Mouse (Mus musculus): ENCODE measurements around the gene Kctd19. TPM values are rescaled to one million over a fixed set of nuclear protein-coding genes. Genes with fewer than 3 reads are reported as not detected.

The Kctd19 gene
- polyA plus RNA-seq, 1 experiment from 2014 or later: not detected

DNA sequence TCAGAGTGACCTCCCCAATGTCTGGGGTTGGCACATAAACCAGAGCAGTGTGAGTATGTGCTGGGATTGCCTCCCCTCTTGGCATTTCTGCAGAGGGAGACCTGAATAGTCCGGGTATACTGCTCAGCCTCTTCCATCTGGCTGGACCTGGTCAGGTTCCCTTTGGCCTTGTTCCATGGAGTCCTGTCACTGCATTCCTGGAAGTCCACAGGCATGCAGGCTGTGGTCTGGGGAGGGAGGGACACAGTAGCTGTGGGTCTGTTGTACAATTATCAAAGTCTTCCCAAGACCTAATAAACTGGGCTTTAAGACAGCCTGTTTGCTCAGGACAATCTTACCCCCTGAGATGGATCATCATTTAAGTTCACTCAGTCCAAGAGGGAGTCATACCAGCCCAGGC is 26.2 kb downstream of the Kctd19 start:
- H3K27me3 ChIP-seq (ENCODE audit: control insufficient read depth, insufficient read depth, low read length): no peaks in the 10 kb centered on the region
- no peaks in the 10 kb centered on the region for H3K36me3 ChIP-seq (ENCODE audit: control insufficient read depth, insufficient read depth, low read length)
- H3K9me3 ChIP-seq (ENCODE audit: control insufficient read depth, low read length): no peaks in the 10 kb centered on the region
- H3K9ac ChIP-seq (ENCODE audit: low read depth, low read length): no peak overlapping the region
- ATAC-seq (ENCODE audit: low FRiP score) (no peak), DNase-seq (ENCODE audit: low spot score) (no peak)
- H3K4me2 ChIP-seq (replicated peaks; ENCODE audit: low read depth, low read length): no peak overlapping the region
- no peaks in the 10 kb centered on the region for H3K4me1 ChIP-seq (replicated peaks; ENCODE audit: control insufficient read depth, insufficient read depth, low read length)
- H3K27ac ChIP-seq (ENCODE audit: low read depth, low read length): no peak overlapping the region
- H3K4me3 ChIP-seq (ENCODE audit: low read depth, low read length): no peak overlapping the region
- 74% methylated on average over 1 of the region's 1 CpGs for WGBS

DNA sequence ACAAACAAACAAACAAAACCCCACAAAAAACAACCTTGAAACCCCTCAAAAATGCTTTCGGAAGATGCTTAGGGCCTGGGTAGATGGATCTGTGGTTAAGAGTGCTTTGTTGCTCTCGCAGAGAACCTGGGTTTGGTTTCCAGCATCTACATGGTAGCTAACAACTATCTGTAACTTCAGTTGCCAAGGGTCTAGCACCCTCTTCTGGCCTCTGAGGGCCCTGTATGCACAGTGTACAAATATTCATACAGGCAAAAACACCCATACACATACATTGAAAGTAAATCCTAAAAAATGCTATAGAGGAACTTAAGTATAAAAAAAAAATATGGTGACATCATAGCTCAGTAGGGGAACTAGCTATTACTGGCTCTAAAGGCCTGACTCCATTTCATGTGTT is 29.2 kb downstream of the Kctd19 start:
- no peaks in the 10 kb centered on the region for H3K9me3 ChIP-seq (ENCODE audit: control insufficient read depth, low read length)
- H3K4me2 ChIP-seq (replicated peaks; ENCODE audit: low read depth, low read length): no peak overlapping the region
- H3K4me1 ChIP-seq (replicated peaks; ENCODE audit: control insufficient read depth, insufficient read depth, low read length): no peaks in the 10 kb centered on the region
- no peak for ATAC-seq (ENCODE audit: low FRiP score)
- no peak for DNase-seq (ENCODE audit: low spot score)
- no peak overlapping the region for H3K9ac ChIP-seq (ENCODE audit: low read depth, low read length)
- 97% methylated on average over 2 of the region's 2 CpGs for WGBS
- no peaks in the 10 kb centered on the region for H3K27me3 ChIP-seq (ENCODE audit: control insufficient read depth, insufficient read depth, low read length)
- H3K27ac ChIP-seq (ENCODE audit: low read depth, low read length): no peak overlapping the region
- H3K36me3 ChIP-seq (ENCODE audit: control insufficient read depth, insufficient read depth, low read length): no peaks in the 10 kb centered on the region
- H3K4me3 ChIP-seq (ENCODE audit: low read depth, low read length): no peak overlapping the region

GRCm38 (mm10) chr8:105380308-105380707 is 33.0 kb downstream of the Kctd19 start:
- Histone ChIP-seq H3K4me2 (replicated peaks; ENCODE audit: low read depth, low read length) (no peak overlapping the region), H3K9ac (ENCODE audit: low read depth, low read length) (no peak overlapping the region; the same call in 1 of the 2 replicates), H3K4me3 (ENCODE audit: low read depth, low read length) (no peak overlapping the region), H3K27ac (ENCODE audit: low read depth, low read length) (no peak overlapping the region), H3K27me3 (ENCODE audit: control insufficient read depth, insufficient read depth, low read length) (no peaks in the 10 kb centered on the region), H3K4me1 (replicated peaks; ENCODE audit: control insufficient read depth, insufficient read depth, low read length) (no peaks in the 10 kb centered on the region), H3K9me3 (ENCODE audit: control insufficient read depth, low read length) (no peaks in the 10 kb centered on the region), H3K36me3 (ENCODE audit: control insufficient read depth, insufficient read depth, low read length) (no peaks in the 10 kb centered on the region)
- DNase-seq (ENCODE audit: low spot score) (no peak), ATAC-seq (ENCODE audit: low FRiP score) (no peak)
- 88% methylated on average over 12 of the region's 12 CpGs for WGBS

- H3K9me3 ChIP-seq (ENCODE audit: control insufficient read depth, low read length): 0 out of 2 replicates have a peak, but pooled peaks cover 4% of the 10 kb centered on the region
- WGBS: 81% methylated on average over 19 of the region's 19 CpGs
- no peak overlapping the region for H3K9ac ChIP-seq (ENCODE audit: low read depth, low read length)
- H3K4me2 ChIP-seq (replicated peaks; ENCODE audit: low read depth, low read length): no peak overlapping the region
- no peaks in the 10 kb centered on the region for H3K36me3 ChIP-seq (ENCODE audit: control insufficient read depth, insufficient read depth, low read length)
- H3K4me3 ChIP-seq (ENCODE audit: low read depth, low read length): no peak overlapping the region
- no peaks in the 10 kb centered on the region for H3K4me1 ChIP-seq (replicated peaks; ENCODE audit: control insufficient read depth, insufficient read depth, low read length)
- DNase-seq (ENCODE audit: low spot score) (no peak), ATAC-seq (ENCODE audit: low FRiP score) (no peak)
- no peak overlapping the region for H3K27ac ChIP-seq (ENCODE audit: low read depth, low read length)
- H3K27me3 ChIP-seq (ENCODE audit: control insufficient read depth, insufficient read depth, low read length): no peaks in the 10 kb centered on the region
These were observed 34.6 kb downstream of the Kctd19 start for GRCm38 (mm10) chr8:105378673-105379072.

GRCm38 (mm10) chr8:105374513-105374966 is 38.8 kb downstream of the Kctd19 start:
- H3K9me3 ChIP-seq (ENCODE audit: control insufficient read depth, low read length): 0 out of 2 replicates have a peak, but pooled peaks cover 4% of the 10 kb centered on the region
- peak overlapping the region; percentile 36 for H3K4me2 ChIP-seq (replicated peaks; ENCODE audit: low read depth, low read length)
- H3K9ac ChIP-seq (ENCODE audit: low read depth, low read length): no peak overlapping the region
- ATAC-seq (ENCODE audit: low FRiP score) (peak; percentile 32; the same call in 1 of the 2 replicates), DNase-seq (ENCODE audit: low spot score) (peak; percentile 66)
- WGBS: 26% methylated on average over 33 of the region's 33 CpGs
- no peaks in the 10 kb centered on the region for H3K4me1 ChIP-seq (replicated peaks; ENCODE audit: control insufficient read depth, insufficient read depth, low read length)
- no peaks in the 10 kb centered on the region for H3K27me3 ChIP-seq (ENCODE audit: control insufficient read depth, insufficient read depth, low read length)
- no peak overlapping the region for H3K27ac ChIP-seq (ENCODE audit: low read depth, low read length)
- no peak overlapping the region for H3K4me3 ChIP-seq (ENCODE audit: low read depth, low read length)
- H3K36me3 ChIP-seq (ENCODE audit: control insufficient read depth, insufficient read depth, low read length): no peaks in the 10 kb centered on the region

GRCm38 (mm10) chr8:105373032-105373431 is 40.3 kb downstream of the Kctd19 start, which contains the start of gene Plekhg4:
Plekhg4 (plus strand) TSS chr8:105373274.
- 48% methylated on average over 2 of the region's 2 CpGs for WGBS
- no peak within 1 kb of the TSS for H3K9ac ChIP-seq (ENCODE audit: low read depth, low read length)
- DNase-seq (ENCODE audit: low spot score): no peak
- H3K4me1 ChIP-seq (replicated peaks; ENCODE audit: control insufficient read depth, insufficient read depth, low read length): no peaks in the 10 kb centered on the region
- no peak for ATAC-seq (ENCODE audit: low FRiP score)
- H3K27ac ChIP-seq (ENCODE audit: low read depth, low read length): no peak within 1 kb of the TSS
- H3K36me3 ChIP-seq (ENCODE audit: control insufficient read depth, insufficient read depth, low read length): no peaks in the 10 kb centered on the region
- no peak within 1 kb of the TSS for H3K4me2 ChIP-seq (replicated peaks; ENCODE audit: low read depth, low read length)
- H3K27me3 ChIP-seq (ENCODE audit: control insufficient read depth, insufficient read depth, low read length): no peaks in the 10 kb centered on the region
- H3K9me3 ChIP-seq (ENCODE audit: control insufficient read depth, low read length): 0 out of 2 replicates have a peak, but pooled peaks cover 4% of the 10 kb centered on the region
- H3K4me3 ChIP-seq (ENCODE audit: low read depth, low read length): no peak within 1 kb of the TSS

- no peak for ATAC-seq (ENCODE audit: low FRiP score)
- Histone ChIP-seq H3K4me2 (replicated peaks; ENCODE audit: low read depth, low read length) (no peak overlapping the region), H3K9ac (ENCODE audit: low read depth, low read length) (no peak overlapping the region), H3K27me3 (ENCODE audit: control insufficient read depth, insufficient read depth, low read length) (no peaks in the 10 kb centered on the region), H3K36me3 (ENCODE audit: control insufficient read depth, insufficient read depth, low read length) (no peaks in the 10 kb centered on the region), H3K4me1 (replicated peaks; ENCODE audit: control insufficient read depth, insufficient read depth, low read length) (no peaks in the 10 kb centered on the region), H3K9me3 (ENCODE audit: control insufficient read depth, low read length) (0 out of 2 replicates have a peak, but pooled peaks cover 4% of the 10 kb centered on the region), H3K4me3 (ENCODE audit: low read depth, low read length) (no peak overlapping the region), H3K27ac (ENCODE audit: low read depth, low read length) (no peak overlapping the region)
- WGBS: 68% methylated on average over 9 of the region's 9 CpGs
- DNase-seq (ENCODE audit: low spot score): no peak
These were observed 40.8 kb downstream of the Kctd19 start for GRCm38 (mm10) chr8:105372473-105372872.

DNA sequence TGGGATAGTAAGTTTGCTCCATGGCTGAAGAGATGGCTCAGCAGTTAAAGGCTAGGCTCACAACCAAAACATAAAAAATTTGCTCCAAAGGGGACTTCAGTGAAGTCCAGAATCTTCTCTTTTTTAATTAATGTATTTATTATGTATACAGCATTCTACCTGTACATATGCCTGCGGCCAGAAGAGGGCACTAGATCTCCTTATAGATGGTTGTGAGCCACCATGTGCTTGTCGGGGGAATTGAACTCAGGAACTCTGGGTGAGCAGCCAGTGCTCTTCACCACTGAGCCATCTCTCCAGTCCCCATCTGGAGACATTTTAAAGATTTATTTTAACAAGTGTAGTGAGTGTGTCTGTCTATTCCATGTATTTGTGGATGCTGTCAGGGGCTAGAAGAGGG is 46.2 kb downstream of the Kctd19 start:
- H3K36me3 ChIP-seq (ENCODE audit: control insufficient read depth, insufficient read depth, low read length): no peaks in the 10 kb centered on the region
- 67% methylated on average over 2 of the region's 2 CpGs for WGBS

More for the DNA sequence above, 46.2 kb downstream of the Kctd19 start:
- Histone ChIP-seq H3K4me2 (replicated peaks; ENCODE audit: low read depth, low read length) (no peak overlapping the region), H3K4me1 (replicated peaks; ENCODE audit: control insufficient read depth, insufficient read depth, low read length) (no peaks in the 10 kb centered on the region), H3K9ac (ENCODE audit: low read depth, low read length) (no peak overlapping the region), H3K27ac (ENCODE audit: low read depth, low read length) (no peak overlapping the region), H3K4me3 (ENCODE audit: low read depth, low read length) (no peak overlapping the region), H3K27me3 (ENCODE audit: control insufficient read depth, insufficient read depth, low read length) (no peaks in the 10 kb centered on the region), H3K9me3 (ENCODE audit: control insufficient read depth, low read length) (no peaks in the 10 kb centered on the region)
- ATAC-seq (ENCODE audit: low FRiP score) (no peak), DNase-seq (ENCODE audit: low spot score) (peak; percentile 40)
